Mouse (Mus musculus) thymus, adult 2 months (tissue): Measurements from ENCODE around the gene BC024978.

Experiments
- CTCF ChIP-seq: fragments of 200-500 bp; IDR thresholded peaks from 2 replicates; pipeline ENCODE4 v1.5.1; 2012; ENCODE audit warnings: mild to moderate bottlenecking, control low read depth, low read length, moderate library complexity, borderline replicate concordance; ENCODE audit not compliant: control insufficient read depth, poor library complexity, insufficient read depth; ENCODE audit errors: extremely low read depth
- POLR2A ChIP-seq: fragments of 200-500 bp; IDR thresholded peaks from 2 replicates; pipeline ENCODE4 v1.6.1; 2012; ENCODE audit warnings: mild to moderate bottlenecking, low read length, control low read depth, moderate library complexity; ENCODE audit not compliant: control insufficient read depth, poor library complexity, insufficient read depth; ENCODE audit errors: extremely low read depth

DNA sequence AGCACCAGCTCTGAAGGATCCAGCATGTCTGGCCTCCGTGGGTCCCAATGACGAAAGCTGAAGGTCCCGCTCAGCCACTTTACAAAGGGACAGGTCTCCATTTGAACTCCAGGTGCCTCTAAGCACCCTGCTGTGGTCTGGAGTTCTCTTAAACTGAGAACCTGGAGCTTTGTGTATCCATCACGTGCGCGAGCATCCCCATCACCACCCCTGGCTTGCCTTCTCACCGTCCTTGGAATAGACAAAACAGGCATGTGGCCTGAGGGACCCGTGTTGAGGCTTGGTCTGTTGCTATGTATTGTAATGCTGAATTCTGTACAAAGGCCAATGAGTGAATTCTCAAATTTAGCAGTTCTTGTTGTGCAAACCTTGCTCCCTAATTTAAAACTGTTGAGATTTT lies 3.2 kb downstream of the BC024978 start:
- no peak for TF ChIP-seq POLR2A
- no peak for TF ChIP-seq CTCF
